Mouse (Mus musculus) hindbrain, postnatal 0 days (tissue): ENCODE measurements around the gene Prex1. TPM values are rescaled to one million over a fixed set of nuclear protein-coding genes. Genes with fewer than 3 reads are reported as not detected.

Source experiments
- ATAC-seq: fragments of 200-750 bp; cut with Nextera tagmentation; 2 replicates; pipeline ENCODE4 v1.8.0; 2017; ENCODE audit warnings: mild to moderate bottlenecking, moderate TSS enrichment, moderate library complexity
- DNase-seq: peaks from one replicate; pipeline ENCODE4 v3.0.0-alpha.2; 2015; ENCODE audit warnings: low spot score
- H3K27ac ChIP-seq: fragments of 300-500 bp; sonication (generic); 2 replicates; pipeline ENCODE4 v1.5.1; 2014; ENCODE audit warnings: mild to moderate bottlenecking
- H3K27me3 ChIP-seq: fragments of 300-500 bp; sonication (generic); 2 replicates; pipeline ENCODE4 v1.6.1; 2014; ENCODE audit warnings: low read length, mixed read lengths; ENCODE audit not compliant: insufficient read depth
- H3K36me3 ChIP-seq: fragments of 300-500 bp; sonication (generic); 2 replicates; pipeline ENCODE4 v1.6.1; 2014; ENCODE audit warnings: low read length, mixed read lengths; ENCODE audit not compliant: insufficient read depth
- H3K4me1 ChIP-seq: fragments of 300-500 bp; sonication (generic); 2 replicates; pipeline ENCODE4 v1.6.1; 2014; ENCODE audit warnings: antibody characterized with exemption, low read length, mixed read lengths; ENCODE audit not compliant: insufficient read depth
- H3K4me2 ChIP-seq: fragments of 300-500 bp; sonication (generic); 2 replicates; pipeline ENCODE4 v1.6.1; 2014; ENCODE audit warnings: low read depth, mild to moderate bottlenecking, low read length, moderate library complexity, mixed read lengths
- H3K4me3 ChIP-seq: fragments of 300-500 bp; sonication (generic); 2 replicates; pipeline ENCODE4 v1.5.1; 2014; ENCODE audit warnings: low read length
- H3K9ac ChIP-seq: fragments of 300-500 bp; sonication (generic); replicated peaks from 2 replicates; pipeline ENCODE4 v1.6.1; 2014; ENCODE audit warnings: mild to moderate bottlenecking, low read length, moderate library complexity, mixed read lengths
- H3K9me3 ChIP-seq: fragments of 300-500 bp; sonication (generic); 2 replicates; pipeline ENCODE4 v1.6.1; 2016; ENCODE audit warnings: low read length, mixed read lengths
- CTCF ChIP-seq: IDR thresholded peaks from 2 replicates; pipeline ENCODE4 v1.5.1; 2016; ENCODE audit warnings: antibody characterized with exemption, control low read depth, low read depth
- WGBS: fragments of 180-500 bp; shearing (Covaris S2); extraction: QIAGEN DNeasy Blood & Tissue Kit; methylation state at CpG from one replicate; pipeline ENCODE4 v1.1.7; 2014; 5-methylcytosine and 5-hydroxymethylcytosine counted together
- polyA plus RNA-seq: library from polyadenylated mRNA; unstranded; fragments of >200 nt; fragmentation: Nextera tagmentation; extraction: Ambion mirVana; gene quantifications from 2 replicates; pipeline ENCODE4 v1.2.1, GENCODE M21; 2015
- total RNA-seq: library from RNA; depleted of rRNA; stranded (reverse); fragments of >200 nt; gene quantifications from 2 replicates; pipeline ENCODE4 v1.2.3, GENCODE M21; 2014

Prex1 gene
- total and polyA plus RNA-seq, 2 experiments from 2014 or later: 24.2 to 63.2 TPM

DNA sequence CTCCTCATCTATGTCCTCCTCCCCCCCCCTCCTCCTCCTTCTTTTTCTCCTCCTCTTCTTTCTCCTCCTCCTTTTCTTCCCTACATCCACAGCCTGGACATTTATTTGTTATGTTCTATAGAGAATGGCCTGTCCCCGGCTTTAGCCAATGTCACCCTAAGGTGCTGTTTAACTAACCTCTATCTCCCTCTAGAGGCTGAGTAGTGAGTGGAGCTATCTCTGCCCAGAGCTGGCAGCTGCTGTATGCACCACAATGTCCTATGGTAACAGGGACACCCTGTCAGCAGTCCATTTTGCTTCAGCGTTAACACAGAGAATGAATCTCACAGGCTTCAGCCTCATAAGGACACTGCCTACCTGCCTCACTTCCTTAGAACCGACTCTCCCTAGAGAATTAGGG lies 129.1 kb downstream of the Prex1 start:
- peak; percentile 33 for DNase-seq
- Histone ChIP-seq H3K36me3 (peaks cover 11% of the 10 kb centered on the region; the same call in 1 of the 2 replicates), H3K9ac (no peak overlapping the region), H3K9me3 (no peaks in the 10 kb centered on the region), H3K27ac (no peak overlapping the region), H3K4me2 (no peak overlapping the region), H3K4me3 (no peak overlapping the region), H3K27me3 (no peaks in the 10 kb centered on the region), H3K4me1 (no peaks in the 10 kb centered on the region)
- no peak for ATAC-seq
- 77% methylated on average over 3 of the region's 3 CpGs for WGBS
- peak; percentile 48 for TF ChIP-seq CTCF

DNA sequence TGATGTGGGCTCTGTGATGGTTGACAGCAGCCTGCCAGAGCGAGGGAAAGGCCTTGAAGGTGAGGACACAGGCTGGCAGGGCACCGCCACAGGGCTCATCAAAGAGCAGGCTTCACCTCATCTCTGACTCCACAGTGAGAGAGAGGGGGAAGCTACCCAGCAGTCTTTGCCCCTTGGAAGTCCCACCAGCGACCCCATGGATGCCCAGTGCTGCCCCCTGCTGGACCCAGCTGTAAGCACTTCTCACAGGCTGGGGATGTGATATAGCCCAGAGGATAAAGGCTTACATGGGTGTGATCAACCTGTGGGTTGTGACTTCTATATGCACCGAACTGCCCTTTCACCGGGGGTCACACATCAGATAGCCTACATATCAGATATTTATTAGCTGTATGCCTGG lies 130.3 kb downstream of the Prex1 start:
- Histone ChIP-seq H3K36me3 (peaks cover 16% of the 10 kb centered on the region; the same call in 1 of the 2 replicates), H3K4me3 (no peak overlapping the region), H3K27ac (no peak overlapping the region), H3K27me3 (no peaks in the 10 kb centered on the region), H3K4me1 (no peaks in the 10 kb centered on the region), H3K9ac (no peak overlapping the region), H3K9me3 (no peaks in the 10 kb centered on the region), H3K4me2 (no peak overlapping the region)
- ATAC-seq (no peak), DNase-seq (no peak)
- WGBS: 97% methylated on average over 5 of the region's 5 CpGs
- peak; percentile 49 for TF ChIP-seq CTCF

DNA sequence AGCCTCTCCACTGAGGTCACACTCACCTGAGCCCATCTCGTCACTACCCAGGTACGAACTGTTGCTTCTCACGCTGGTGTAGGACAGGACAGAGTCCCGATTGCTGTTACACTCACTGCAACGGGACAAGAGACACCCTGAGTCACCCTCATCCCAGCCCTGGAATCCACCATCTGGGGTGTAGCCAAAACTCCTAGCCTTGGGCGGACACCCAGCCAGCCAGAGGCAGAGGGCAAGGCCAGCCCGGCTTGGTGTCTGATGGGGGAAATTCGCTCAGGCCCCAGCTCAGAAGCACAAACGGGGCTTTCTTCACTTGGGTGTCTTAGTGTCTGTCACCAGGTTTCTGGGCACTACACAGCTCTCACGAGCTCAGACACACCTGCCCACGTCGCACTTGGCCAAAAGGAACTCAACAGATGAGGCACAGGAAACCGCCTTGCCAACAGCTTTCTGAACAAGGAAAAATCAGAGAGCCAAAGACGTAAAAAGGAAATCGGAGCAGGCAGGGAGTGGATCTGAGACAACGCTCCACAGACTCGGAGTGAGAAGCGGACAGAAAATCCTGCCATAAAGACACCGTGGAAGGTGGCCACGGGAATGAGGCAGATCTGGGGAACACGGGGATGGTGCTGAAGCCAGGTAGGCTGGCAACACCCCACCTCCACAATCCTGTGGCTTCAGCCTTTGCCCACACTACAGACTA lies 131.6 kb downstream of the Prex1 start:
- no peak overlapping the region for H3K4me2 ChIP-seq
- no peak overlapping the region for H3K4me3 ChIP-seq
- H3K27me3 ChIP-seq: no peaks in the 10 kb centered on the region
- no peak overlapping the region for H3K9ac ChIP-seq
- WGBS: 92% methylated on average over 21 of the region's 21 CpGs
- no peak for TF ChIP-seq CTCF
- DNase-seq (no peak), ATAC-seq (no peak)
- H3K36me3 ChIP-seq: peaks cover 20% of the 10 kb centered on the region; the same call in 1 of the 2 replicates
- H3K9me3 ChIP-seq: no peaks in the 10 kb centered on the region
- no peak overlapping the region for H3K27ac ChIP-seq
- no peaks in the 10 kb centered on the region for H3K4me1 ChIP-seq

DNA sequence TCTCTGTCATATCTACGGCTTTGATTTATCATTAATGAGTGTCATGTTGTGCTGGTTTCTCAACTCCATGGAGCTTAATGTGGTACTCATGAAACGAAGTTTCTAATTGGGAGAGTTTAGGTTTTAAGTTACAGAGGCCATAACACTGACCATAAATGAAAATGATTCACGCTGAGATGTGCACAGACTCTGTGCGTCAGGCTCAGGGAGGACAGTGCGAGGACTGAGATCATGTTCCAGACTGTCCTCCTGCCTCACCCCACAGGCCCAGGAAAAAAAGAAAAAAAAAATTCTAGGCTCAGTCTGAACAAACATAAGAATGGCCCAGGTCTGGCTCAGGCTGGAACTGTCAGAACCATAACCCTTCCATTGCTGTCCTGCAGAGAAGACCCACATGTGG lies 133.8 kb downstream of the Prex1 start:
- Histone ChIP-seq H3K4me1 (0 out of 2 replicates have a peak, but pooled peaks cover 3% of the 10 kb centered on the region), H3K9me3 (no peaks in the 10 kb centered on the region), H3K27me3 (no peaks in the 10 kb centered on the region), H3K27ac (no peak overlapping the region), H3K9ac (no peak overlapping the region), H3K4me2 (no peak overlapping the region), H3K36me3 (peaks cover 18% of the 10 kb centered on the region; the same call in 1 of the 2 replicates), H3K4me3 (no peak overlapping the region)
- ATAC-seq (no peak), DNase-seq (no peak)
- no peak for TF ChIP-seq CTCF
- WGBS: 88% methylated on average over 5 of the region's 5 CpGs

DNA sequence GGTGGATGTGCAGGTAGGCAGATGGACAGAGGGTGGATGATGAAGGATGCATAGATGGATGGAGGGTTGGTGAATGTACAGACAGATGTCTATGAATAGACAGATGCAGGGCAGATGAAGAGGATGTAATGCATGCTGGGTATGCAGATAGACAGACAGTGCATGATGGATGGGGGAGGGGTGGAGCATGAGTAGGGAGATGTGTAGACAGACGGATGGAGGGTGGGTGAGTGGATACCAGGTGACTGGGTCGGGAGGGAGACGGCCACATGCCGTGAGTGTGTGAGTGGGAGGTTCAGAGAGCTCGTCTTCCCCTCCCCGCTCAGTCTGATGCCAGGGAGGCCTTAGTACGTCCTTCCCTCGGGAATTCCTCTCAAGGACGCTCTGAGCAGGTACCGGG lies 134.3 kb downstream of the Prex1 start:
- 87% methylated on average over 10 of the region's 10 CpGs for WGBS
- H3K4me2 ChIP-seq: no peak overlapping the region
- H3K27me3 ChIP-seq: no peaks in the 10 kb centered on the region
- ATAC-seq (no peak), DNase-seq (no peak)
- no peak overlapping the region for H3K27ac ChIP-seq
- H3K9me3 ChIP-seq: no peaks in the 10 kb centered on the region
- H3K4me1 ChIP-seq: 0 out of 2 replicates have a peak, but pooled peaks cover 3% of the 10 kb centered on the region
- no peak overlapping the region for H3K9ac ChIP-seq
- H3K4me3 ChIP-seq: no peak overlapping the region
- no peak for TF ChIP-seq CTCF
- peaks cover 20% of the 10 kb centered on the region; the same call in 1 of the 2 replicates for H3K36me3 ChIP-seq

DNA sequence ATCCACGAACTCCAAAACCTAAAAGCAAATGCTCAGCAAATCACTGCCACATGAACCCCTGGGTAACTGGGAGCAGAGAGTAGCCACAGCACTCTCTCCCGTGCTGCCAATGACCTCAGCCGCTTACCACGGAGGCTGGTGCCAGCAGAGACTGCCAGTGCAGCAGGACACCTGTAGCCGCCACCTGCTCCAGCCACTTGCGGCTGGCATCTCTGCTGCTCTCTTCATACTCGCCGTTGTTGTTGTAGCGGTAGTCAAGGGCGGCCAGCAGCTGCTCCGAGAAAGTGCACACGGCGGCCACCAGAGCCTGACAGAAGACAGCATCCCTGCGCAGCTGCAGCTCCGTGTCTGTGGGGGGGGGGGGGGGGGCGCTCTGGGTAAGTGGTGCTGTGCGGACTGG lies 138.2 kb downstream of the Prex1 start:
- Histone ChIP-seq H3K27ac (peak overlapping the region; percentile 22), H3K4me2 (no peak overlapping the region), H3K4me3 (no peak overlapping the region), H3K27me3 (no peaks in the 10 kb centered on the region), H3K4me1 (0 out of 2 replicates have a peak, but pooled peaks cover 3% of the 10 kb centered on the region), H3K36me3 (0 out of 2 replicates have a peak, but pooled peaks cover 17% of the 10 kb centered on the region), H3K9ac (no peak overlapping the region), H3K9me3 (no peaks in the 10 kb centered on the region)
- peak; percentile 65 for ATAC-seq
- TF ChIP-seq CTCF: no peak
- DNase-seq: peak; percentile 66
- WGBS: 36% methylated on average over 17 of the region's 17 CpGs

DNA sequence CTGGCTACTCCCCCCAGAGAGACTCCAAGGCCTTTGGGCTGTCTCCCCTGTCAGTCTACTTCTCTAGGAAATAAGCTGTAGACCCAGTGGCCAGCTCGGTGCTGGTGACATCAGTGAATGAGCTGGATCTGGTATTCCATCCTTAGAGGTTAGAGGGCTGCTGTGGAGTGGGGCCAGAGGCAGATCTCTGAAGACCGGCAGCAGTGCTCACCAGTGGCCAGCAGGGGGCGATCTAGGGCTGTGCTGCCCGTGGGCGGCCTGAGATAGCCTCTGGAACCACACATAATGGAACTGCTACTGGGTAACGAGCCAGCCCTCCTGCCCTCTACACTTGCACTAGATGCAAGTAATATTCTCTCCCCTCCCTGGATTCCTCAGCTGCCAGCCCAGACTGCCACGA lies 138.7 kb downstream of the Prex1 start:
- Histone ChIP-seq H3K9ac (no peak overlapping the region), H3K4me2 (no peak overlapping the region), H3K27me3 (no peaks in the 10 kb centered on the region), H3K4me3 (no peak overlapping the region), H3K9me3 (no peaks in the 10 kb centered on the region), H3K4me1 (0 out of 2 replicates have a peak, but pooled peaks cover 3% of the 10 kb centered on the region), H3K36me3 (0 out of 2 replicates have a peak, but pooled peaks cover 14% of the 10 kb centered on the region), H3K27ac (peak overlapping the region; percentile 22; the same call in 1 of the 2 replicates)
- ATAC-seq (peak; percentile 39), DNase-seq (peak; percentile 79)
- 17% methylated on average over 7 of the region's 7 CpGs for WGBS
- peak; percentile 94 for TF ChIP-seq CTCF
